Mouse (Mus musculus) liver, postnatal 0 days (tissue): ENCODE measurements around the gene Lamb2.

Experiments
- CTCF ChIP-seq: sonication (generic); IDR thresholded peaks from 2 replicates; pipeline ENCODE4 v1.5.1; 2016; ENCODE audit warnings: antibody characterized with exemption, low read depth
- EP300 ChIP-seq: IDR thresholded peaks from 2 replicates; pipeline ENCODE4 v1.6.1; 2016; ENCODE audit warnings: antibody characterized with exemption, low read depth, mild to moderate bottlenecking

- TF ChIP-seq CTCF (no peak), EP300 (no peak)
Measured at GRCm38 (mm10) chr9:108451170-108451493, 28.4 kb upstream of the Lamb2 start.
